In genomic region chrX:101285534-101285933, GRCm38 (mm10) we compare ENCODE assay signal across 9 mouse cellular contexts. TPM values are rescaled to one million over a fixed set of nuclear protein-coding genes. Genes with fewer than 3 reads are reported as not detected.
DNase-seq lines count a peak whose midpoint lies in the region; ATAC-seq lines count a peak whose summit lies in the region.
"Had no signal": no experiment of that assay in that cellular context is flagged by ENCODE, and none has a peak within 500 bp of the region (broad histone marks: within the 10 kb centered on the region; RNA-seq: fewer than 3 reads in every experiment).

No protein-coding gene starts in this region.

- H3K9me3 ChIP-seq in hindbrain, embryonic 14.5 days (ENCODE audit: control insufficient read depth, low read length) = no peaks in the 10 kb centered on the region
- no peaks in the 10 kb centered on the region for H3K9me3 ChIP-seq in limb, embryonic 13.5 days
- H3K9me3 ChIP-seq in midbrain, embryonic 16.5 days (replicated peaks; ENCODE audit: control insufficient read depth, low read length, poor library complexity, severe bottlenecking) = no peaks in the 10 kb centered on the region

- H3K4me3 ChIP-seq in hindbrain, embryonic 14.5 days (replicated peaks; ENCODE audit: low read length) = no peak overlapping the region
- no peak overlapping the region for H3K4me3 ChIP-seq in limb, embryonic 13.5 days
- no peak overlapping the region for H3K4me3 ChIP-seq in midbrain, embryonic 16.5 days (ENCODE audit: low read depth, low read length)

- peak; percentile 31 for DNase-seq in ovary, postnatal 14 days (ENCODE audit: low spot score)
- DNase-seq in ovary, adult 18-20 months (ENCODE audit: low spot score) = no peak
- DNase-seq in ZHBTc4 (ENCODE audit: low read depth, low spot score) = peak; percentile 77
- DNase-seq in embryo, embryonic 10.5 days (ENCODE audit: low spot score) = peak; percentile 60
- peak; percentile 67 for DNase-seq in hindbrain, embryonic 14.5 days (ENCODE audit: low spot score)
- DNase-seq in thymus, postnatal 14 days = peak; percentile 76

- no peak overlapping the region for H3K9ac ChIP-seq in hindbrain, embryonic 14.5 days
- no peak overlapping the region for H3K9ac ChIP-seq in limb, embryonic 13.5 days
- H3K9ac ChIP-seq in midbrain, embryonic 16.5 days (ENCODE audit: low read depth, low read length) = no peak overlapping the region

- peaks cover 82% of the 10 kb centered on the region for H3K36me3 ChIP-seq in hindbrain, embryonic 14.5 days (replicated peaks; ENCODE audit: control insufficient read depth, insufficient read depth)
- peaks cover 89% of the 10 kb centered on the region for H3K36me3 ChIP-seq in limb, embryonic 13.5 days
- H3K36me3 ChIP-seq in midbrain, embryonic 16.5 days (ENCODE audit: control insufficient read depth, insufficient read depth, low read length) = peaks cover 13% of the 10 kb centered on the region

- WGBS in hindbrain, embryonic 14.5 days = 31% methylated on average over 6 of the region's 6 CpGs
- 31% methylated on average over 6 of the region's 6 CpGs for WGBS in limb, embryonic 13.5 days
- WGBS in midbrain, embryonic 16.5 days = 29% methylated on average over 6 of the region's 6 CpGs

- H3K4me2 ChIP-seq in hindbrain, embryonic 14.5 days (replicated peaks) = no peak overlapping the region
- H3K4me2 ChIP-seq in limb, embryonic 13.5 days (replicated peaks) = no peak overlapping the region
- H3K4me2 ChIP-seq in midbrain, embryonic 16.5 days (ENCODE audit: low read length) = no peak overlapping the region

- H3K27me3 ChIP-seq in hindbrain, embryonic 14.5 days (ENCODE audit: control insufficient read depth, insufficient read depth, low read length) = no peaks in the 10 kb centered on the region
- peaks cover 7% of the 10 kb centered on the region for H3K27me3 ChIP-seq in limb, embryonic 13.5 days
- no peaks in the 10 kb centered on the region for H3K27me3 ChIP-seq in midbrain, embryonic 16.5 days (ENCODE audit: control insufficient read depth, insufficient read depth, low read depth, low read length)

- H3K27ac ChIP-seq in hindbrain, embryonic 14.5 days = no peak overlapping the region
- H3K27ac ChIP-seq in limb, embryonic 13.5 days = no peak overlapping the region
- H3K27ac ChIP-seq in midbrain, embryonic 16.5 days (ENCODE audit: low read length) = no peak overlapping the region

- ATAC-seq in hindbrain, embryonic 14.5 days (ENCODE audit: low FRiP score) = no peak
- ATAC-seq in limb, embryonic 13.5 days (ENCODE audit: low FRiP score, low read depth) = 0 out of 2 replicates have a peak, but pooled peaks have one; percentile 54
- peak; percentile 71 for ATAC-seq in midbrain, embryonic 16.5 days

- no peaks in the 10 kb centered on the region for H3K4me1 ChIP-seq in hindbrain, embryonic 14.5 days (replicated peaks; ENCODE audit: control insufficient read depth, insufficient read depth, low read length)
- H3K4me1 ChIP-seq in limb, embryonic 13.5 days = no peaks in the 10 kb centered on the region
- H3K4me1 ChIP-seq in midbrain, embryonic 16.5 days (ENCODE audit: control insufficient read depth, insufficient read depth, low read length) = no peaks in the 10 kb centered on the region

RNA-seq across cellular contexts. Expression of gene Med12, which starts 11.7 kb away (rescaled TPM):
- 28.0 and 33.9 TPM in 2 replicates for polyA plus RNA-seq in hindbrain, embryonic 14.5 days (2014; fragmentation: Nextera tagmentation; extraction: Ambion mirVana)
- 43.1 and 43.7 TPM in 2 replicates for polyA plus RNA-seq in limb, embryonic 13.5 days (2015; fragmentation: Nextera tagmentation; extraction: Ambion mirVana)
- 24.4 and 26.0 TPM in 2 replicates for polyA plus RNA-seq in midbrain, embryonic 16.5 days (2015; fragmentation: Nextera tagmentation; extraction: Ambion mirVana)

RNA-seq across cellular contexts. Expression of gene Nlgn3, which starts 13.4 kb away (rescaled TPM):
- 95.9 and 116 TPM in 2 replicates for polyA plus RNA-seq in hindbrain, embryonic 14.5 days (2014; fragmentation: Nextera tagmentation; extraction: Ambion mirVana)
- polyA plus RNA-seq in limb, embryonic 13.5 days (2015; fragmentation: Nextera tagmentation; extraction: Ambion mirVana) = 17.8 and 19.9 TPM in 2 replicates
- 90.9 and 94.7 TPM in 2 replicates for polyA plus RNA-seq in midbrain, embryonic 16.5 days (2015; fragmentation: Nextera tagmentation; extraction: Ambion mirVana)

RNA-seq across cellular contexts. Expression of gene Gm20489, which starts 16.7 kb away (rescaled TPM):
- not detected in 2 replicates for polyA plus RNA-seq in hindbrain, embryonic 14.5 days (2014; fragmentation: Nextera tagmentation; extraction: Ambion mirVana)
- polyA plus RNA-seq in limb, embryonic 13.5 days (2015; fragmentation: Nextera tagmentation; extraction: Ambion mirVana) = not detected in 2 replicates
- polyA plus RNA-seq in midbrain, embryonic 16.5 days (2015; fragmentation: Nextera tagmentation; extraction: Ambion mirVana) = not detected in 2 replicates
- polyA plus RNA-seq: gonadal fat pad, adult 2 months had no signal

RNA-seq across cellular contexts. Expression of gene Il2rg, which starts 17.5 kb away (rescaled TPM):
- 4.9 and 7.6 TPM in 2 replicates for polyA plus RNA-seq in hindbrain, embryonic 14.5 days (2014; fragmentation: Nextera tagmentation; extraction: Ambion mirVana)
- 9.4 and 9.5 TPM in 2 replicates for polyA plus RNA-seq in limb, embryonic 13.5 days (2015; fragmentation: Nextera tagmentation; extraction: Ambion mirVana)
- polyA plus RNA-seq in midbrain, embryonic 16.5 days (2015; fragmentation: Nextera tagmentation; extraction: Ambion mirVana) = 5.6 and 5.7 TPM in 2 replicates

RNA-seq across cellular contexts. Expression of gene Gm614, which starts 21.7 kb away (rescaled TPM):
- not detected in 2 replicates for polyA plus RNA-seq in hindbrain, embryonic 14.5 days (2014; fragmentation: Nextera tagmentation; extraction: Ambion mirVana)
- not detected in 2 replicates for polyA plus RNA-seq in limb, embryonic 13.5 days (2015; fragmentation: Nextera tagmentation; extraction: Ambion mirVana)
- polyA plus RNA-seq in midbrain, embryonic 16.5 days (2015; fragmentation: Nextera tagmentation; extraction: Ambion mirVana) = not detected in 2 replicates
